Mouse (Mus musculus) erythroblast, embryonic 14.5 days (primary cell): ENCODE results near the gene Ksr1. TPM values are rescaled to one million over a fixed set of nuclear protein-coding genes. Genes with fewer than 3 reads are reported as not detected.
A peak's percentile ranks its signal among the peaks of the same experiment; 100 is the strongest.

Source experiments
- H3K27me3 ChIP-seq: 2 replicates; pipeline ENCODE4 v1.6.1; 2012; ENCODE audit warnings: inconsistent platforms; ENCODE audit not compliant: control insufficient read depth
- H3K36me3 ChIP-seq: 2 replicates; pipeline ENCODE4 v1.6.1; 2012; ENCODE audit warnings: mild to moderate bottlenecking, inconsistent platforms; ENCODE audit not compliant: control insufficient read depth
- H3K4me1 ChIP-seq: 2 replicates; pipeline ENCODE4 v1.6.1; 2012; ENCODE audit warnings: inconsistent platforms; ENCODE audit not compliant: control insufficient read depth
- H3K4me3 ChIP-seq: replicated peaks from 2 replicates; pipeline ENCODE3; 2012; ENCODE audit warnings: moderate library complexity, mild to moderate bottlenecking, inconsistent platforms
- H3K9me3 ChIP-seq: 2 replicates; pipeline ENCODE4 v1.6.1; 2012; ENCODE audit warnings: low read length, inconsistent platforms, mixed read lengths; ENCODE audit not compliant: control insufficient read depth
- GATA1 ChIP-seq: IDR thresholded peaks from 2 replicates; pipeline ENCODE4 v1.6.1; 2012; ENCODE audit warnings: low read length, inconsistent platforms, mixed read lengths
- TAL1 ChIP-seq: IDR thresholded peaks from 3 replicates; pipeline ENCODE4 v1.6.1; 2012; ENCODE audit warnings: low read length, inconsistent platforms, mixed read lengths
- polyA plus RNA-seq: library from polyadenylated mRNA; stranded (reverse); fragments of >175 nt; gene quantifications from 2 replicates; pipeline ENCODE4 v1.2.3, GENCODE M21; 2012

The Ksr1 gene
- polyA plus RNA-seq, 1 experiment, result 4.4 TPM

GRCm38 (mm10) chr11:79072108-79072507 is 74.1 kb downstream of the Ksr1 start:
- Histone ChIP-seq H3K4me1 (peaks cover 95% of the 10 kb centered on the region), H3K27me3 (no peaks in the 10 kb centered on the region), H3K9me3 (no peaks in the 10 kb centered on the region), H3K36me3 (peaks cover 64% of the 10 kb centered on the region), H3K4me3 (peak overlapping the region; percentile 69)
- no peak for TF ChIP-seq TAL1
- TF ChIP-seq GATA1, result no peak

GRCm38 (mm10) chr11:79071082-79071972 is 74.9 kb downstream of the Ksr1 start:
- Histone ChIP-seq H3K9me3 (no peaks in the 10 kb centered on the region), H3K36me3 (peaks cover 69% of the 10 kb centered on the region), H3K4me3 (peak overlapping the region; percentile 69), H3K4me1 (peaks cover 99% of the 10 kb centered on the region), H3K27me3 (no peaks in the 10 kb centered on the region)
- peak; percentile 46; the same call in 2 of the 3 replicates for TF ChIP-seq TAL1
- TF ChIP-seq GATA1, result peak; percentile 39

- Histone ChIP-seq H3K4me3 (peak overlapping the region; percentile 69), H3K27me3 (no peaks in the 10 kb centered on the region), H3K36me3 (peaks cover 84% of the 10 kb centered on the region), H3K4me1 (peaks cover 99% of the 10 kb centered on the region), H3K9me3 (no peaks in the 10 kb centered on the region)
- TF ChIP-seq TAL1 (peak; percentile 91), GATA1 (peak; percentile 84)
These were observed 76.6 kb downstream of the Ksr1 start for GRCm38 (mm10) chr11:79069453-79070153.

GRCm38 (mm10) chr11:79067172-79067571 is 79.0 kb downstream of the Ksr1 start:
- H3K36me3 ChIP-seq, result peaks cover 69% of the 10 kb centered on the region
- no peaks in the 10 kb centered on the region for H3K27me3 ChIP-seq
- peak overlapping the region; percentile 61 for H3K4me3 ChIP-seq
- TF ChIP-seq GATA1, result peak; percentile 41; the same call in 1 of the 2 replicates
- no peak for TF ChIP-seq TAL1
- H3K4me1 ChIP-seq, result peaks cover 91% of the 10 kb centered on the region
- no peaks in the 10 kb centered on the region for H3K9me3 ChIP-seq

- Histone ChIP-seq H3K36me3 (peaks cover 62% of the 10 kb centered on the region), H3K4me3 (no peak overlapping the region), H3K9me3 (no peaks in the 10 kb centered on the region), H3K27me3 (no peaks in the 10 kb centered on the region), H3K4me1 (peaks cover 85% of the 10 kb centered on the region)
- TF ChIP-seq TAL1 (no peak), GATA1 (no peak)
These were observed 80.0 kb downstream of the Ksr1 start for GRCm38 (mm10) chr11:79066191-79066530.

- peaks cover 79% of the 10 kb centered on the region for H3K4me1 ChIP-seq
- H3K4me3 ChIP-seq, result no peak overlapping the region
- no peaks in the 10 kb centered on the region for H3K9me3 ChIP-seq
- H3K27me3 ChIP-seq, result no peaks in the 10 kb centered on the region
- H3K36me3 ChIP-seq, result peaks cover 57% of the 10 kb centered on the region
- TF ChIP-seq GATA1, result no peak
- TF ChIP-seq TAL1, result no peak
These were observed 80.6 kb downstream of the Ksr1 start for GRCm38 (mm10) chr11:79065463-79066190.

GRCm38 (mm10) chr11:79064311-79064710 is 81.9 kb downstream of the Ksr1 start:
- Histone ChIP-seq H3K9me3 (no peaks in the 10 kb centered on the region), H3K27me3 (no peaks in the 10 kb centered on the region), H3K4me3 (no peak overlapping the region), H3K36me3 (peaks cover 47% of the 10 kb centered on the region), H3K4me1 (peaks cover 74% of the 10 kb centered on the region)
- TF ChIP-seq GATA1 (no peak), TAL1 (no peak)

GRCm38 (mm10) chr11:79063616-79064015 is 82.6 kb downstream of the Ksr1 start:
- Histone ChIP-seq H3K36me3 (peaks cover 43% of the 10 kb centered on the region), H3K4me3 (no peak overlapping the region), H3K4me1 (peaks cover 74% of the 10 kb centered on the region), H3K9me3 (no peaks in the 10 kb centered on the region), H3K27me3 (no peaks in the 10 kb centered on the region)
- TF ChIP-seq TAL1 (no peak), GATA1 (no peak)

GRCm38 (mm10) chr11:79062897-79063296 is 83.3 kb downstream of the Ksr1 start:
- H3K27me3 ChIP-seq, result no peaks in the 10 kb centered on the region
- peaks cover 75% of the 10 kb centered on the region for H3K4me1 ChIP-seq
- H3K9me3 ChIP-seq, result no peaks in the 10 kb centered on the region
- H3K36me3 ChIP-seq, result peaks cover 40% of the 10 kb centered on the region
- H3K4me3 ChIP-seq, result no peak overlapping the region
- TF ChIP-seq GATA1 (no peak), TAL1 (no peak)
